Mouse (Mus musculus): Measurements from ENCODE around the gene Cnksr2.

DNA sequence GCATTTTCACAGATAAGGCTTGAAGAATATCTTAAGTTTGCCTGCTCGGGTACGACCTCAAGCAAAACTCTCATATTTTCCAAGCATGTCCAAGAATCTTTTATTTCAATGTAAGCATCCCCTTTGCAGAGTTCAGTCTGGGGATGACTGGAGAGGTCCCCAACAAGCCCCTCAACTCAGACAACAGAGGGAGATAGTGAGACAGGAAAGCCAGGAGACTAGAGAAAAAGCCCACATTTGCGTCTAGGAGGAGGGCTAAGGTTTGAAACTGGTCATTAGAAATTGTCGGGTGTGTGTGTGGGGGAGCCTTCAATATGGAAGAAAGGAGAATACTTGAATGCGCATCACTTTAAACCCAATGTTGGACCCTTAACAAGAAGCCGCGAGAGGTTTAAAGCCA is 1.4 kb downstream of the Cnksr2 start:
- TF ChIP-seq CTCF (IDR thresholded peaks at IDR 0.05; ENCODE audit: control insufficient read depth, insufficient read depth, insufficient read length) (no peak), MYOD1 (IDR thresholded peaks at IDR 0.05; ENCODE audit: control insufficient read depth, insufficient read length, low read depth) (no peak), MAX (IDR thresholded peaks at IDR 0.05) (no peak)

Data from C2C12 (cell line).